Mouse (Mus musculus) stomach, postnatal 0 days (tissue): Measurements from ENCODE around the gene Arhgap15.

Experiments
- CTCF ChIP-seq: IDR thresholded peaks from 2 replicates; pipeline ENCODE4 v1.5.1; 2016; ENCODE audit warnings: antibody characterized with exemption, low read depth, mild to moderate bottlenecking, moderate library complexity
- EP300 ChIP-seq: optimal IDR thresholded peaks from 2 replicates; pipeline ENCODE3; 2016; ENCODE audit warnings: antibody characterized with exemption

DNA sequence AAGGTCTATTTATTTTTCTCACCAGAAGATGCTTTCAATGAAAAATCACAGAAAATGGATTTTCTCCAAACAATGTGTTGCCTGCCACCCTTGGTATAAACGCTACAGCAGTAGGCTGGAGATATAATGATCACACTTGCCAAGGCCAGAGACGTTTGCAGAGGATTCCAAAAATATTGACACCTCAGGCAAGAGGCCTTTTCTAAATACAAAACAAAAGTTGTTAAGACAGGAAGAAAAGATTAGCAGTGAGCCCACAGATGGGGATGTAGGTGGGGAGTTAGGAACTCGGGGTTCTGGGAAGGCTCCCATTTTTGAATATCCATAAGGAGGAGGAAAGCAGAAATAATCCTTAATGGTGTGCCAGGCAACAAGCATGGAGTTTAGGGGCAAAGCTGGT lies 386.2 kb downstream of the Arhgap15 start:
- no peak for TF ChIP-seq CTCF
- no peak for TF ChIP-seq EP300
